Mouse (Mus musculus) CH12.LX (cell line): ENCODE results near the gene Sema6d. TPM values are rescaled to one million over a fixed set of nuclear protein-coding genes. Genes with fewer than 3 reads are reported as not detected.

Source experiments
- DNase-seq: peaks from one replicate; pipeline ENCODE4 v3.0.0-alpha.2; 2013; ENCODE audit errors: extremely low read depth
- H3K27ac ChIP-seq: 2 replicates; pipeline ENCODE4 v1.5.1; 2012; ENCODE audit warnings: low read depth, mild to moderate bottlenecking, control low read depth, moderate library complexity; ENCODE audit not compliant: insufficient read depth
- H3K27me3 ChIP-seq: replicated peaks from 2 replicates; pipeline ENCODE3; 2012; ENCODE audit warnings: inconsistent platforms
- H3K36me3 ChIP-seq, 2 experiments: replicated peaks in 1 of 2; 2 replicates each; pipeline versions ENCODE3 to v1.6.1; 2012; ENCODE audit warnings: inconsistent platforms in 1 of 2, low read length in 1 of 2, mild to moderate bottlenecking in 1 of 2, mixed read lengths in 1 of 2, moderate library complexity in 1 of 2; ENCODE audit not compliant: control insufficient read depth in 1 of 2, insufficient read depth in 1 of 2
- H3K4me1 ChIP-seq, 2 experiments: 2 replicates each; pipeline ENCODE4 v1.6.1; 2012; ENCODE audit warnings: inconsistent platforms in 1 of 2, moderate library complexity in 1 of 2; ENCODE audit not compliant: insufficient read depth in 2 of 2, control insufficient read depth in 1 of 2
- H3K4me2 ChIP-seq: 2 replicates; pipeline ENCODE4 v1.6.1; 2012; ENCODE audit warnings: low read depth, mild to moderate bottlenecking, control low read depth; ENCODE audit not compliant: poor library complexity, insufficient read depth, severe bottlenecking
- H3K4me3 ChIP-seq, 3 experiments: fragments of 150-350 bp in 1 of 3; sonication (generic) in 1 of 3; replicated peaks in 1 of 3; 2 replicates each; pipeline versions ENCODE3 to v1.5.1; 2011 to 2012; ENCODE audit warnings: low read depth in 2 of 3, low read length in 2 of 3, mild to moderate bottlenecking in 2 of 3, moderate library complexity in 2 of 3, control low read depth in 1 of 3, improper control_type of control experiment in 1 of 3, inconsistent platforms in 1 of 3, mixed read lengths in 1 of 3; ENCODE audit not compliant: poor library complexity in 1 of 3
- H3K79me2 ChIP-seq: replicated peaks from 2 replicates; pipeline ENCODE4 v1.6.1; 2012; ENCODE audit warnings: mild to moderate bottlenecking, moderate library complexity; ENCODE audit not compliant: control insufficient read depth, poor library complexity, insufficient read depth, severe bottlenecking; ENCODE audit errors: extremely low read depth
- H3K9ac ChIP-seq: 2 replicates; pipeline ENCODE4 v1.6.1; 2012; ENCODE audit warnings: low read depth, mild to moderate bottlenecking, control low read depth, moderate library complexity; ENCODE audit not compliant: insufficient read depth
- H3K9me3 ChIP-seq: replicated peaks from 2 replicates; pipeline ENCODE3; 2012; ENCODE audit warnings: low read length, inconsistent platforms, mixed read lengths
- CHD2 ChIP-seq: IDR thresholded peaks from 2 replicates; pipeline ENCODE4 v1.6.1; 2011; ENCODE audit warnings: low read length, improper control_type of control experiment
- ELF1 ChIP-seq: IDR thresholded peaks from 2 replicates; pipeline ENCODE4 v1.6.1; 2014; ENCODE audit warnings: low read depth, mild to moderate bottlenecking, inconsistent platforms, low read length, improper control_type of control experiment
- EP300 ChIP-seq: IDR thresholded peaks from 2 replicates; pipeline ENCODE4 v1.6.1; 2011; ENCODE audit warnings: low read length, improper control_type of control experiment
- ETS1 ChIP-seq: conservative IDR thresholded peaks from 2 replicates; pipeline ENCODE4 v1.6.1; 2012; ENCODE audit warnings: low read depth, mild to moderate bottlenecking, inconsistent platforms, low read length, improper control_type of control experiment, moderate library complexity
- GABPA ChIP-seq: IDR thresholded peaks from 2 replicates; pipeline ENCODE4 v1.6.1; 2012; ENCODE audit warnings: low read depth, low read length, improper control_type of control experiment, inconsistent platforms; ENCODE audit not compliant: insufficient replicate concordance
- IRF4 ChIP-seq: IDR thresholded peaks from 2 replicates; pipeline ENCODE4 v1.6.1; 2014; ENCODE audit warnings: low read depth, mild to moderate bottlenecking, inconsistent platforms, low read length, improper control_type of control experiment
- JUN ChIP-seq: IDR thresholded peaks from 2 replicates; pipeline ENCODE4 v1.6.1; 2011; ENCODE audit warnings: low read depth, mild to moderate bottlenecking, low read length, improper control_type of control experiment, moderate library complexity; ENCODE audit not compliant: insufficient read depth
- JUND ChIP-seq: conservative IDR thresholded peaks from 2 replicates; pipeline ENCODE4 v1.6.1; 2011; ENCODE audit warnings: low read depth, low read length, improper control_type of control experiment
- MAFK ChIP-seq: IDR thresholded peaks from 2 replicates; pipeline ENCODE4 v1.6.1; 2011; ENCODE audit warnings: low read length, improper control_type of control experiment; ENCODE audit not compliant: insufficient replicate concordance
- MAZ ChIP-seq: IDR thresholded peaks from 2 replicates; pipeline ENCODE4 v1.6.1; 2012; ENCODE audit warnings: low read depth, mild to moderate bottlenecking, inconsistent platforms, low read length, improper control_type of control experiment, moderate library complexity
- MEF2A ChIP-seq: IDR thresholded peaks from 2 replicates; pipeline ENCODE4 v1.6.1; 2014; ENCODE audit warnings: low read depth, mild to moderate bottlenecking, inconsistent platforms, low read length, improper control_type of control experiment, borderline replicate concordance
- NRF1 ChIP-seq: IDR thresholded peaks from 2 replicates; pipeline ENCODE4 v1.6.1; 2014; ENCODE audit warnings: low read depth, mild to moderate bottlenecking, inconsistent platforms, low read length, improper control_type of control experiment, moderate library complexity
- PAX5 ChIP-seq: IDR thresholded peaks from 2 replicates; pipeline ENCODE4 v1.6.1; 2012; ENCODE audit warnings: low read length, inconsistent platforms, mixed read lengths
- RCOR1 ChIP-seq: conservative IDR thresholded peaks from 2 replicates; pipeline ENCODE4 v1.6.1; 2012; ENCODE audit warnings: low read depth, mild to moderate bottlenecking, inconsistent platforms, low read length, improper control_type of control experiment
- TBP ChIP-seq: conservative IDR thresholded peaks from 2 replicates; pipeline ENCODE4 v1.6.1; 2011; ENCODE audit warnings: low read depth, low read length, improper control_type of control experiment
- TCF12 ChIP-seq: IDR thresholded peaks from 2 replicates; pipeline ENCODE4 v1.6.1; 2014; ENCODE audit warnings: low read depth, mild to moderate bottlenecking, inconsistent platforms, low read length, improper control_type of control experiment
- USF1 ChIP-seq: IDR thresholded peaks from 2 replicates; pipeline ENCODE4 v1.6.1; 2014; ENCODE audit warnings: low read depth, mild to moderate bottlenecking, inconsistent platforms, low read length, improper control_type of control experiment
- USF2 ChIP-seq: conservative IDR thresholded peaks from 2 replicates; pipeline ENCODE4 v1.6.1; 2011; ENCODE audit warnings: low read depth, low read length, improper control_type of control experiment
- ZC3H11A ChIP-seq: IDR thresholded peaks from 2 replicates; pipeline ENCODE4 v1.6.1; 2012; ENCODE audit warnings: low read depth, mild to moderate bottlenecking, inconsistent platforms, low read length, improper control_type of control experiment
- ZMIZ1 ChIP-seq: IDR thresholded peaks from 2 replicates; pipeline ENCODE4 v1.6.1; 2012; ENCODE audit warnings: low read depth, mild to moderate bottlenecking, inconsistent platforms, low read length, improper control_type of control experiment
- ZNF384 ChIP-seq: IDR thresholded peaks from 2 replicates; pipeline ENCODE4 v1.6.1; 2012; ENCODE audit warnings: low read depth, low read length, improper control_type of control experiment, inconsistent platforms
- dilution Hi-C: fragments of 300-500 bp; cut with MboI; formaldehyde crosslinking; loops from 2 replicates; pipeline ENCODE4 v1.14.3; 2020; ENCODE audit warnings: low sequenced_read_pairs; ENCODE audit not compliant: extremely low pct_unique_long_range_greater_than_20kb, extremely low pct_ligation_motif_present
- in situ Hi-C: fragments of 300-500 bp; cut with MboI; formaldehyde crosslinking; loops from 3 replicates; pipeline ENCODE4 v1.14.3; 2019; ENCODE audit warnings: low sequenced_read_pairs, low pct_ligation_motif_present, low pct_unique_long_range_greater_than_20kb, mixed read lengths
- polyA plus RNA-seq: library from polyadenylated mRNA; unstranded; fragments of >175 nt; gene quantifications from 2 replicates; pipeline ENCODE4 v1.2.1, GENCODE M21; 2012; ENCODE audit warnings: low read depth; ENCODE audit not compliant: insufficient read length
- total RNA-seq, 2 experiments: library from RNA; depleted of rRNA; stranded (reverse); fragments of 300-350 nt in 1 of 2; fragments of >200 nt in 1 of 2; gene quantifications; 2 replicates each; pipeline ENCODE4 v1.2.3; 2012 to 2014

The Sema6d gene
- total and polyA plus RNA-seq, 3 experiments: not detected

DNA sequence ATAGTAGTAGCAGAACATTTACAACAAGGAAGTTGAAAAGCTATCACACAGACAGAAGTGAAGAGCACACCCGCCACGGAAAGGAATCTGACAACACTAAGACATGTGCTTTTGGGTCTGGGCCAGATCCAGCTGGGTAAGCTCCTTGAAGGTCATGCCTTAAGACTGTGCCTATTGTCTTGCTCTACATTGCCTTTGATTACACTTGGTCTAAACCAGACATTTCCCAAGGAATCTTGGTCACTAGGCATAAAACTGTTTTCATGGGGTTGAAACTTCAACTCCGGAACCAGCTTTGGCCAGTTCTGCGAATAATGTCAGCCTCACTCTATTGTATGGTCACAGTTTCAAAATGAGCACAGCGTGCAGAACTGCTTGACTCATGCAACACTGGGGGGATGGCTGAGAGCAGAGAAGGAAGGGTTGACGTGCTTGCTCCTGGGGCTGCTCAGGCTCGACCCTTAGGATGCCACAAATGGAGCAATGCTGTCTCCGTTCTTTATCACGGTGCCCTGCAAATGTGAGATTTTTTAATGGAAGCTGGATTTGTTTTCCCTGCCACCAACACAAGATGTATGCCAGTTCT, 145.0 kb downstream of the Sema6d start:
- H3K27me3 ChIP-seq: no peaks in the 10 kb centered on the region
- no peak for TF ChIP-seq MEF2A
- TF ChIP-seq MAFK: no peak
- TF ChIP-seq GABPA: no peak
- TF ChIP-seq EP300: no peak
- no peak for TF ChIP-seq PAX5
- TF ChIP-seq CHD2: no peak
- TF ChIP-seq ZMIZ1: no peak
- TF ChIP-seq TBP: no peak
- TF ChIP-seq TCF12: no peak
- no peak overlapping the region for H3K4me2 ChIP-seq
- H3K79me2 ChIP-seq: no peaks in the 10 kb centered on the region
- H3K36me3 ChIP-seq: no peaks in the 10 kb centered on the region
- no peak for DNase-seq
- peaks cover 61% of the 10 kb centered on the region for H3K9me3 ChIP-seq
- in situ Hi-C loops (no loop called here), dilution Hi-C loops (no loop called here)
- no peaks in the 10 kb centered on the region for H3K4me1 ChIP-seq
- peak overlapping the region in 1 of 3 experiments; percentile 9 for H3K4me3 ChIP-seq
- no peak overlapping the region for H3K9ac ChIP-seq
- H3K27ac ChIP-seq: no peak overlapping the region

DNA sequence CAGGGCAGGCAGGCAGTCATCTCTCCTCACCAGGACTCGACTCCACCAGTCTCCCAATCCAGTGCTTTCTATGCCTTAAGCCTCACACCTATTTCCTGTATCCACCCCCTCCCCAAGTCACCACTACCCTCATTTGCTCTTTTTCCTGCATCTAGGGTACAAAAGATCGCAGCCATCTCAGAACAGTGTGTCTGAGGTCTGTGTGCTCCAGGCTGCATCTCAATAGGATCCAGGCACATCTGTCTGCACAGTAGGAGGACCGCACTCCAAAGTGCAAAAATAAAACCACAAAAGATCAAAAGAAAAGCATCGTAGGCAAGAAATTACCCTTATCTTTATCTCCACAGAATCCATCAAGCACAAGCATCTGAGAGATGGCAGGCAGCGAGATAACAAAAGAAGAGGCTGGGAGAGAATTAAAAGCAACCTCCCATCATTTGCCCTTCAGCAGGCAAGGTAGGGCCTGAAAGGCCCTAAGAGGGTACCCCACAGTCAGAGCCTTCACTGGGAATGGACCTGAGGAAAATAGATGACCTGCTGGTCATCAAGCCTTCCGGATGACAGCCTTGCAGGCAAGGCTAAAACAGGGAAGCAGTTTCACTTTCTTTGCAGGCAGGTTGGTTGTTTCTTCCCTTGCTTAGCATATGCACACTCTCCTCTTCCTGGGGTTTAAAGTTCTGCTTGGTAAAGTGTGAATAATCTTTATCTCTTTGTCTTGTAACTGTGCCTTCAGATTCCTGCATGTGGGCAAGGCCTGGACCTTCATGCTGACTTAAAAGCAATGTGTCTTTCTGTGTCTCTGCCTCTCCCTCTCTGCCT, 145.7 kb downstream of the Sema6d start:
- H3K4me3 ChIP-seq: no peak overlapping the region
- no peaks in the 10 kb centered on the region for H3K4me1 ChIP-seq
- H3K27ac ChIP-seq: no peak overlapping the region
- TF ChIP-seq MEF2A: no peak
- no peak for TF ChIP-seq USF2
- TF ChIP-seq ZC3H11A: no peak
- no peak for TF ChIP-seq MAZ
- no peak for TF ChIP-seq ELF1
- TF ChIP-seq ZNF384: no peak
- no peak for TF ChIP-seq JUN
- no peak for TF ChIP-seq ETS1
- no peak for TF ChIP-seq USF1
- no peak for TF ChIP-seq NRF1
- TF ChIP-seq RCOR1: no peak
- TF ChIP-seq IRF4: no peak
- no peak for TF ChIP-seq TCF12
- TF ChIP-seq JUND: no peak
- TF ChIP-seq, all 38 proteins: peak for 0
- no peaks in the 10 kb centered on the region for H3K79me2 ChIP-seq
- H3K27me3 ChIP-seq: no peaks in the 10 kb centered on the region
- H3K9ac ChIP-seq: no peak overlapping the region
- H3K36me3 ChIP-seq: no peaks in the 10 kb centered on the region
- dilution Hi-C loops: no loop called here
- DNase-seq: no peak
- H3K9me3 ChIP-seq: peaks cover 63% of the 10 kb centered on the region
- in situ Hi-C loops: no loop called here
- H3K4me2 ChIP-seq: no peak overlapping the region
